Mouse (Mus musculus): ENCODE data around the gene Gprasp2.
"Not testable (repeated sequence)": the region's sequence is repeated elsewhere in the genome, so short reads cannot be mapped to it uniquely, and the experiment has no call there.

GRCm38 (mm10) chrX:135796305-135797211 lies 42.3 kb upstream of the Gprasp2 start:
- not testable (repeated sequence) for TF ChIP-seq EP300, CTCF (IDR thresholded peaks at IDR 0.05; ENCODE audit: low read depth)
